Mouse (Mus musculus) E14TG2a.4 (cell line): ENCODE data around the gene Maff.

Experiments used
- CTCF ChIP-seq: conservative IDR thresholded peaks from 2 replicates; pipeline ENCODE4 v1.5.1; 2014; ENCODE audit warnings: low read length
- NANOG ChIP-seq: IDR thresholded peaks from 2 replicates; pipeline ENCODE4 v1.6.1; 2014; ENCODE audit warnings: borderline replicate concordance, low read length, mixed read lengths
- POU5F1 ChIP-seq: IDR thresholded peaks from 2 replicates; pipeline ENCODE4 v1.6.1; 2014; ENCODE audit warnings: low read length, borderline replicate concordance

- no peak for TF ChIP-seq CTCF
- no peak for TF ChIP-seq POU5F1
- no peak for TF ChIP-seq NANOG
Observed at GRCm38 (mm10) chr15:79406564-79406963, 60.1 kb downstream of the Maff start.
